8 mouse cellular contexts compared by ENCODE assay signal in the genomic region with DNA sequence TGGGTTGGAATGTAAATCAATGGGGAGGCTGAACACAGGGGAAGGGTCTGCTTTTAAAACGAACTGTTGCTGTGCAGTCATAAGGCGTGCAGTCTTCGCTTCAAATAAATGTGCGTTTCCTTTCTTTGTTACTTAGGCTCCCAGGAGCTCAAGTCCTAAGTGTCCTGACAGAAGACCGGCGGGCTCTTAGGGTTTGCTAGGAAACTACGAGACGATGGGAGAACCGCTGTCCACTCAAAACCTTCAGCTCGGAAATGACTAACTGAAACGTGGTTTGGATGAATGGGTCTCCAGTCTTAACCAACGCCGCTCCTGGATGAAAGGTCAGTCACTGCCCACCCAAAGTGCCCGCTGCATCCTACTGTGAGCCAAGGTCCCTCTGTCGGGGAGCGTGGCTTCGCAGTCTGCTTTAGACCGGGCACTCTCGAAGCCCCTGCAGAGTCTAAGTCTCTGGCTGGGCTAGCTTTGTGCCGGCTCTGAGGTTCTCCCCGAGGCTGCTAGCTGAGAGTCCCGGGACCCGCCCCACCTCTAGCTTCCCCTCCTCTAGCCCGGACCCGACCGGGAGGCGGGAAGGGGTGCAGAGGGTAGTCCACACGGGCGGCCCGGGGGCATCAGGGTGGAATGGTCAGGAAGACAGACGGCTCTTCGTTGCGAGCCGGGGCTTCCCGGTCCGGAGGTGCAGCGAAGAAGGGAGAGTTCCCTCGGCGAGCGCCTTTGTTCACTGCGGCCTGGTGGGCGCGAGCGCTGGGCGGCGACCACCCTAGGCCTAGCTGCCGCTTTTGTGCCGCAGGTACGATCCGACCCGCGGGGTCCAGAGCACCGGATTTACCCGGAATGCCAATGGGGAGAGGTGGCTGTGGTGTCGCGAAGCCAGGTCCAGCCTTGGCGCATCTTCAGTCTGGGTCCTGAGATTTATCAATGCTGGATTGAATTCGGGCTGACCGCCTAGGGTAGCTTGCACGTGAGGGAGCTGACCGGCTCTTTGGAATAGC. TPM values are rescaled to one million over a fixed set of nuclear protein-coding genes. Genes with fewer than 3 reads are reported as not detected.
DNase-seq lines count a peak whose midpoint lies in the region; ATAC-seq lines count a peak whose summit lies in the region.

No protein-coding gene starts in this region.

- WGBS in forebrain, embryonic 11.5 days, result under 1% methylated on average over 61 of the region's 61 CpGs
- WGBS in hindbrain, embryonic 16.5 days, result under 1% methylated on average over 61 of the region's 61 CpGs
- under 1% methylated on average over 61 of the region's 61 CpGs for WGBS in liver, embryonic 16.5 days (ENCODE audit: insufficient replicate concordance)
- under 1% methylated on average over 61 of the region's 61 CpGs for WGBS in neural tube, embryonic 12.5 days

- DNase-seq in heart, adult 18-20 months, result peak; percentile 9 to 39
- no peak for DNase-seq in heart, adult 8-10 months (ENCODE audit: low spot score)
- peak; percentile 13 for DNase-seq in T-cell, adult 2 months (ENCODE audit: low spot score)
- DNase-seq in forebrain, embryonic 11.5 days (ENCODE audit: low spot score), result peak; percentile 82
- DNase-seq in thymus, postnatal 25 days, result peak; percentile 49

- peak; percentile 86 for ATAC-seq in forebrain, embryonic 11.5 days (replicated peaks; ENCODE audit: low FRiP score)
- peak; percentile 88 for ATAC-seq in hindbrain, embryonic 16.5 days
- peak; percentile 21; the same call in 1 of the 2 replicates for ATAC-seq in liver, embryonic 16.5 days (ENCODE audit: low read depth)
- peak; percentile 86 for ATAC-seq in neural tube, embryonic 12.5 days (ENCODE audit: low FRiP score, low read depth)

- no peaks in the 10 kb centered on the region for H3K9me3 ChIP-seq in forebrain, embryonic 11.5 days (ENCODE audit: control insufficient read depth, low read length)
- no peaks in the 10 kb centered on the region for H3K9me3 ChIP-seq in hindbrain, embryonic 16.5 days (ENCODE audit: control insufficient read depth, low read length)
- H3K9me3 ChIP-seq in liver, embryonic 16.5 days (replicated peaks; ENCODE audit: control insufficient read depth, low read length), result no peaks in the 10 kb centered on the region
- H3K9me3 ChIP-seq in neural tube, embryonic 12.5 days, result no peaks in the 10 kb centered on the region

- 0 out of 2 replicates have a peak, but pooled peaks cover 5% of the 10 kb centered on the region for H3K4me1 ChIP-seq in forebrain, embryonic 11.5 days (replicated peaks; ENCODE audit: control insufficient read depth, insufficient read depth, low read length)
- peaks cover 9% of the 10 kb centered on the region for H3K4me1 ChIP-seq in hindbrain, embryonic 16.5 days (ENCODE audit: control insufficient read depth, insufficient read depth, low read depth, low read length)
- H3K4me1 ChIP-seq in liver, embryonic 16.5 days (ENCODE audit: control insufficient read depth, low read depth, low read length), result no peaks in the 10 kb centered on the region
- peaks cover 11% of the 10 kb centered on the region; the same call in 1 of the 2 replicates for H3K4me1 ChIP-seq in neural tube, embryonic 12.5 days

- peak overlapping the region; percentile 78 for H3K27ac ChIP-seq in forebrain, embryonic 11.5 days (ENCODE audit: low read depth, low read length)
- H3K27ac ChIP-seq in hindbrain, embryonic 16.5 days (ENCODE audit: low read depth, low read length), result peak overlapping the region; percentile 85
- H3K27ac ChIP-seq in liver, embryonic 16.5 days (ENCODE audit: low read length), result no peak overlapping the region
- H3K27ac ChIP-seq in neural tube, embryonic 12.5 days, result peak overlapping the region; percentile 79; the same call in 1 of the 2 replicates

- peak overlapping the region; percentile 97 for H3K9ac ChIP-seq in forebrain, embryonic 11.5 days (ENCODE audit: low read length)
- peak overlapping the region; percentile 96 for H3K9ac ChIP-seq in hindbrain, embryonic 16.5 days (ENCODE audit: low read depth, low read length)
- peak overlapping the region; percentile 15; the same call in 1 of the 2 replicates for H3K9ac ChIP-seq in liver, embryonic 16.5 days (ENCODE audit: low read depth, low read length)
- peak overlapping the region; percentile 89 for H3K9ac ChIP-seq in neural tube, embryonic 12.5 days

- peak overlapping the region; percentile 71 for H3K4me2 ChIP-seq in forebrain, embryonic 11.5 days (ENCODE audit: low read depth, low read length, severe bottlenecking)
- peak overlapping the region; percentile 93 for H3K4me2 ChIP-seq in hindbrain, embryonic 16.5 days (ENCODE audit: low read length)
- peak overlapping the region; percentile 61 for H3K4me2 ChIP-seq in liver, embryonic 16.5 days (ENCODE audit: low read depth, low read length)
- H3K4me2 ChIP-seq in neural tube, embryonic 12.5 days (replicated peaks), result peak overlapping the region; percentile 67

- H3K36me3 ChIP-seq in forebrain, embryonic 11.5 days (ENCODE audit: control insufficient read depth, insufficient read depth, low read length), result peaks cover 6% of the 10 kb centered on the region
- H3K36me3 ChIP-seq in hindbrain, embryonic 16.5 days (ENCODE audit: control insufficient read depth, insufficient read depth, low read length), result peaks cover 3% of the 10 kb centered on the region
- H3K36me3 ChIP-seq in liver, embryonic 16.5 days (ENCODE audit: control insufficient read depth, insufficient read depth), result no peaks in the 10 kb centered on the region
- peaks cover 7% of the 10 kb centered on the region for H3K36me3 ChIP-seq in neural tube, embryonic 12.5 days

- H3K4me3 ChIP-seq in forebrain, embryonic 11.5 days (ENCODE audit: low read depth, low read length), result peak overlapping the region; percentile 68
- H3K4me3 ChIP-seq in hindbrain, embryonic 16.5 days (ENCODE audit: low read length), result peak overlapping the region; percentile 89
- peak overlapping the region; percentile 42 for H3K4me3 ChIP-seq in liver, embryonic 16.5 days (ENCODE audit: low read depth, low read length)
- peak overlapping the region; percentile 76 for H3K4me3 ChIP-seq in neural tube, embryonic 12.5 days

- no peaks in the 10 kb centered on the region for H3K27me3 ChIP-seq in forebrain, embryonic 11.5 days (ENCODE audit: control insufficient read depth, insufficient read depth, low read length)
- no peaks in the 10 kb centered on the region for H3K27me3 ChIP-seq in hindbrain, embryonic 16.5 days (replicated peaks; ENCODE audit: control insufficient read depth, insufficient read depth, low read length)
- peaks cover 24% of the 10 kb centered on the region for H3K27me3 ChIP-seq in liver, embryonic 16.5 days (ENCODE audit: control insufficient read depth, insufficient read depth, low read depth, low read length)
- no peaks in the 10 kb centered on the region for H3K27me3 ChIP-seq in neural tube, embryonic 12.5 days (replicated peaks)

RNA-seq across cellular contexts. Expression of gene B3gnt5, which starts 0.8 kb away (rescaled TPM):
- 1 to 10 TPM in 1 of 2 experiments, under 1 TPM in 1; 0.42 to 2.1 TPM for total RNA-seq in heart, adult 18-20 months (2021)
- under 1 TPM; 0.22 to 0.88 (median 0.57) TPM for total RNA-seq in heart, adult 8-10 months (2022)
- 49.3 and 53.6 TPM in 2 replicates for polyA plus RNA-seq in forebrain, embryonic 11.5 days (2014; fragmentation: Nextera tagmentation; extraction: Ambion mirVana)
- 34.1 and 36.9 TPM in 2 replicates for polyA plus RNA-seq in hindbrain, embryonic 16.5 days (2015; fragmentation: Nextera tagmentation; extraction: Ambion mirVana)
- 0.21 and 0.42 TPM in 2 replicates for polyA plus RNA-seq in liver, embryonic 16.5 days (2015; fragmentation: Nextera tagmentation; extraction: Ambion mirVana)
- 42.8 and 43.7 TPM in 2 replicates for polyA plus RNA-seq in neural tube, embryonic 12.5 days (2016; fragmentation: Nextera tagmentation; extraction: Ambion mirVana)

RNA-seq across cellular contexts. Expression of gene Lamp3, which starts 54.6 kb away (rescaled TPM):
- under 1 TPM in 1 of 2 experiments, not detected in 1; 0.12 TPM for total RNA-seq in heart, adult 18-20 months (2021)
- total RNA-seq in heart, adult 8-10 months (2022), result not detected
- not detected in 2 replicates for polyA plus RNA-seq in forebrain, embryonic 11.5 days (2014; fragmentation: Nextera tagmentation; extraction: Ambion mirVana)
- 0.11 TPM in 1 of 2 replicates, not detected in the other for polyA plus RNA-seq in hindbrain, embryonic 16.5 days (2015; fragmentation: Nextera tagmentation; extraction: Ambion mirVana)
- polyA plus RNA-seq in liver, embryonic 16.5 days (2015; fragmentation: Nextera tagmentation; extraction: Ambion mirVana), result 0.02 TPM in 1 of 2 replicates, not detected in the other
- polyA plus RNA-seq in neural tube, embryonic 12.5 days (2016; fragmentation: Nextera tagmentation; extraction: Ambion mirVana), result not detected in 2 replicates

Comparison
In these comparisons a context has a peak if more than half of its experiments do, and no peak if none do; other contexts are left out.
1. ATAC-seq: peak in every context shown above with its lines; median percentile 88 in hindbrain, embryonic 16.5 days; 86 in forebrain, embryonic 11.5 days; 86 in neural tube, embryonic 12.5 days; 21 in liver, embryonic 16.5 days.
2. H3K9ac ChIP-seq: peak in every context shown above with its lines; median percentile 97 in forebrain, embryonic 11.5 days; 96 in hindbrain, embryonic 16.5 days; 89 in neural tube, embryonic 12.5 days; 15 in liver, embryonic 16.5 days.
3. RNA of gene B3gnt5, which starts 0.8 kb away (polyA plus RNA-seq): 49.3 to 53.6 TPM in forebrain, embryonic 11.5 days, 42.8 to 43.7 TPM in neural tube, embryonic 12.5 days and 34.1 to 36.9 TPM in hindbrain, embryonic 16.5 days; 0.21 to 0.42 TPM in liver, embryonic 16.5 days; every median in the first group is over 10 times any median in the second.
4. Peak in every context shown above with its lines, with median percentiles within 50 percentile points of each other: H3K4me2 ChIP-seq and H3K4me3 ChIP-seq.